Mouse (Mus musculus): ENCODE results near the gene Bbs9. TPM values are rescaled to one million over a fixed set of nuclear protein-coding genes. Genes with fewer than 3 reads are reported as not detected.

Bbs9 gene
- polyA plus RNA-seq, 1 experiment from 2014 or later = 5.8 TPM

DNA sequence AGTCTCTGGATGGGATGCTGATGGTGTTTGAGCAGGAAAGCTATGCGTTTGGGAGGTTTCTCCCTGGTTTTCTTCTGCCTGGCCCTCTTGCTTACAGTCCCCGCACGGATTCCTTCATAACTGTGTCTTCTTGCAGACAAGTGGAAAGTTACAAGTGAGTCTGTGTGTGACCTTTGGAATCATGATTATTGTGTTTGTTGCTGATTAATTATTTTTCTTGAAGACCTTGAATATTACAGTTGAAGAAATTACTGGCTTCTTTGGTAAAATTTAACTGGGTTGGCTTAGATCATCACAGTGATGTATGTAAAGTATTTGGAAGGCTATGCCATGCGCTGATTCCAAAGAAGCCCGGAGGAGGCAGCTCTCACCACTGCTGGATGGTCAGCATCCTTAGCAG, 92.2 kb downstream of the Bbs9 start:
- 93% methylated on average over 5 of the region's 5 CpGs for WGBS
- Histone ChIP-seq H3K4me2 (replicated peaks; ENCODE audit: low read depth) (no peak overlapping the region), H3K9me3 (ENCODE audit: control insufficient read depth, low read length) (no peaks in the 10 kb centered on the region), H3K4me1 (replicated peaks; ENCODE audit: control insufficient read depth, insufficient read depth) (no peaks in the 10 kb centered on the region), H3K4me3 (ENCODE audit: low read depth, low read length) (no peak overlapping the region), H3K9ac (ENCODE audit: low read length) (no peak overlapping the region), H3K27me3 (ENCODE audit: control insufficient read depth, insufficient read depth, low read length) (no peaks in the 10 kb centered on the region), H3K27ac (replicated peaks) (no peak overlapping the region), H3K36me3 (ENCODE audit: control insufficient read depth, insufficient read depth, low read length) (no peaks in the 10 kb centered on the region)
- TF ChIP-seq CTCF (IDR thresholded peaks at IDR 0.05; ENCODE audit: low read depth) (no peak), EP300 (optimal IDR thresholded peaks at IDR 0.05) (no peak)
- DNase-seq (ENCODE audit: low spot score) (no peak), ATAC-seq (ENCODE audit: low FRiP score, low TSS enrichment) (no peak)

- Histone ChIP-seq H3K4me2 (replicated peaks; ENCODE audit: low read depth) (no peak overlapping the region), H3K27me3 (ENCODE audit: control insufficient read depth, insufficient read depth, low read length) (no peaks in the 10 kb centered on the region), H3K36me3 (ENCODE audit: control insufficient read depth, insufficient read depth, low read length) (no peaks in the 10 kb centered on the region), H3K27ac (replicated peaks) (no peak overlapping the region), H3K4me3 (ENCODE audit: low read depth, low read length) (no peak overlapping the region), H3K4me1 (replicated peaks; ENCODE audit: control insufficient read depth, insufficient read depth) (no peaks in the 10 kb centered on the region), H3K9ac (ENCODE audit: low read length) (no peak overlapping the region), H3K9me3 (ENCODE audit: control insufficient read depth, low read length) (no peaks in the 10 kb centered on the region)
- WGBS = 70% methylated on average over 14 of the region's 14 CpGs
- ATAC-seq (ENCODE audit: low FRiP score, low TSS enrichment) (no peak), DNase-seq (ENCODE audit: low spot score) (no peak)
- no peak for TF ChIP-seq CTCF (IDR thresholded peaks at IDR 0.05; ENCODE audit: low read depth)
- TF ChIP-seq EP300 (optimal IDR thresholded peaks at IDR 0.05) = no peak
Measured at GRCm38 (mm10) chr9:22576426-22577139, 101.1 kb downstream of the Bbs9 start.

- Histone ChIP-seq H3K4me1 (replicated peaks; ENCODE audit: control insufficient read depth, insufficient read depth) (no peaks in the 10 kb centered on the region), H3K36me3 (ENCODE audit: control insufficient read depth, insufficient read depth, low read length) (no peaks in the 10 kb centered on the region), H3K27me3 (ENCODE audit: control insufficient read depth, insufficient read depth, low read length) (no peaks in the 10 kb centered on the region), H3K9ac (ENCODE audit: low read length) (no peak overlapping the region), H3K27ac (replicated peaks) (no peak overlapping the region), H3K4me3 (ENCODE audit: low read depth, low read length) (no peak overlapping the region), H3K9me3 (ENCODE audit: control insufficient read depth, low read length) (no peaks in the 10 kb centered on the region), H3K4me2 (replicated peaks; ENCODE audit: low read depth) (no peak overlapping the region)
- no peak for ATAC-seq (ENCODE audit: low FRiP score, low TSS enrichment)
- no peak for DNase-seq (ENCODE audit: low spot score)
- no peak for TF ChIP-seq EP300 (optimal IDR thresholded peaks at IDR 0.05)
- WGBS = 76% methylated on average over 3 of the region's 3 CpGs
Measured at GRCm38 (mm10) chr9:22578266-22578665, 102.8 kb downstream of the Bbs9 start.

GRCm38 (mm10) chr9:22584221-22584620, 108.7 kb downstream of the Bbs9 start:
- DNase-seq (ENCODE audit: low spot score) = no peak
- 78% methylated on average over 3 of the region's 3 CpGs for WGBS
- Histone ChIP-seq H3K27me3 (ENCODE audit: control insufficient read depth, insufficient read depth, low read length) (no peaks in the 10 kb centered on the region), H3K4me3 (ENCODE audit: low read depth, low read length) (no peak overlapping the region), H3K9me3 (ENCODE audit: control insufficient read depth, low read length) (no peaks in the 10 kb centered on the region), H3K9ac (ENCODE audit: low read length) (no peak overlapping the region), H3K27ac (replicated peaks) (no peak overlapping the region), H3K36me3 (ENCODE audit: control insufficient read depth, insufficient read depth, low read length) (no peaks in the 10 kb centered on the region), H3K4me1 (replicated peaks; ENCODE audit: control insufficient read depth, insufficient read depth) (no peaks in the 10 kb centered on the region), H3K4me2 (replicated peaks; ENCODE audit: low read depth) (no peak overlapping the region)
- no peak for ATAC-seq (ENCODE audit: low FRiP score, low TSS enrichment)
- TF ChIP-seq EP300 (optimal IDR thresholded peaks at IDR 0.05) (no peak), CTCF (IDR thresholded peaks at IDR 0.05; ENCODE audit: low read depth) (no peak)

DNA sequence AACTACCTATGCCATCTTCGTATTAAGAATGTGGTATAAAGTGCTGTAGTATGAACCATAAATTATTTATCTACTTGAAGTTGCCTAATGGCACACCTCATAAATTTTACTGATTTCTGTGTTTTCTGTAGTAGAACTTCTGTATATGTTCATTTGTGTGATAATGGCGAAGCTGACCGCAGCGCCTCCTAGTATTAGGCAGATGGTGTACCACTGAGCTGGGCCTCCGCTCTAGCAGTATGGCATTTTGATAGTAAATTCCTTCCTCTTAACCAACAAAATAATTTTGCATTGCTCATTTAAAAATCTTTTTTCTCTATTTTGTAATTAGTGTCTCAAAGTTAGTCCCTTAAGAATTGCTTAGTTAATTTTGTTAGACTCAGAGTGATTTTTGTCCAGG, 117.5 kb downstream of the Bbs9 start:
- Histone ChIP-seq H3K4me3 (ENCODE audit: low read depth, low read length) (no peak overlapping the region), H3K27me3 (ENCODE audit: control insufficient read depth, insufficient read depth, low read length) (no peaks in the 10 kb centered on the region), H3K36me3 (ENCODE audit: control insufficient read depth, insufficient read depth, low read length) (no peaks in the 10 kb centered on the region), H3K9me3 (ENCODE audit: control insufficient read depth, low read length) (no peaks in the 10 kb centered on the region), H3K27ac (replicated peaks) (no peak overlapping the region), H3K4me1 (replicated peaks; ENCODE audit: control insufficient read depth, insufficient read depth) (no peaks in the 10 kb centered on the region), H3K4me2 (replicated peaks; ENCODE audit: low read depth) (no peak overlapping the region), H3K9ac (ENCODE audit: low read length) (no peak overlapping the region)
- no peak for DNase-seq (ENCODE audit: low spot score)
- TF ChIP-seq CTCF (IDR thresholded peaks at IDR 0.05; ENCODE audit: low read depth) = no peak
- no peak for TF ChIP-seq EP300 (optimal IDR thresholded peaks at IDR 0.05)
- no peak for ATAC-seq (ENCODE audit: low FRiP score, low TSS enrichment)
- 96% methylated on average over 5 of the region's 5 CpGs for WGBS

DNA sequence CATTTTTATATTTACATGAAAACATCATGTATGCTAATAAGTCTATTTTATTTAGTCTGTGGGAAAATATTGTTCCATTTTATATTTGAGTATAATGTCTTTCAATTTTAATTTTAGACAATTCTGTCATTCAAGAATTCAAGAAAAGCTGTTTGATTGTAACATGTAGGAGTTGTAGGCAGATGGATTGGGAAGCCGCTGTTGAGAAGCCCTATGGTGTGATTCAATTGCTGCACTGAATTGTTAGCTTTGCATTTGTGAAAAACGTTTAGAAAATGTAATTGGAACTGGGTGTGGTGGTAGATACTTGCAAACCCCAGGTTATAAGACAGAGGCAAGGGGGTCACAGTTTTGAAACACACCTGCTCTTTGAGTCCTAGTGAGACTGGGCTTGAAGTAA, 121.1 kb downstream of the Bbs9 start:
- no peaks in the 10 kb centered on the region for H3K4me1 ChIP-seq (replicated peaks; ENCODE audit: control insufficient read depth, insufficient read depth)
- no peak overlapping the region for H3K4me3 ChIP-seq (ENCODE audit: low read depth, low read length)
- H3K27me3 ChIP-seq (ENCODE audit: control insufficient read depth, insufficient read depth, low read length) = no peaks in the 10 kb centered on the region
- H3K27ac ChIP-seq (replicated peaks) = no peak overlapping the region
- no peaks in the 10 kb centered on the region for H3K9me3 ChIP-seq (ENCODE audit: control insufficient read depth, low read length)
- TF ChIP-seq EP300 (optimal IDR thresholded peaks at IDR 0.05) = no peak
- no peak for TF ChIP-seq CTCF (IDR thresholded peaks at IDR 0.05; ENCODE audit: low read depth)
- DNase-seq (ENCODE audit: low spot score) (no peak), ATAC-seq (ENCODE audit: low FRiP score, low TSS enrichment) (no peak)
- H3K9ac ChIP-seq (ENCODE audit: low read length) = no peak overlapping the region
- no peaks in the 10 kb centered on the region for H3K36me3 ChIP-seq (ENCODE audit: control insufficient read depth, insufficient read depth, low read length)
- WGBS = 47% methylated on average over 2 of the region's 2 CpGs
- H3K4me2 ChIP-seq (replicated peaks; ENCODE audit: low read depth) = no peak overlapping the region
